Mouse (Mus musculus): Measurements from ENCODE around the gene Clca3a1.
"Not testable (repeated sequence)": the region's sequence is repeated elsewhere in the genome, so short reads cannot be mapped to it uniquely, and the experiment has no call there.

Clca3a1 gene

GRCm38 (mm10) chr3:144760592-144761309 lies at the start of gene Clca3a1:
TSS of gene Clca3a1 (minus strand) at chr3:144760977.
- CTCF ChIA-PET = interaction anchor here (0.6 kb wide), 1 partner anchor 1442 kb away, joined by 8 read pairs; no protein-coding TSS in a partner anchor

GRCm38 (mm10) chr3:144808153-144808925 lies 47.6 kb upstream of the Clca3a1 start:
- CTCF ChIA-PET = not testable (repeated sequence)

DNA sequence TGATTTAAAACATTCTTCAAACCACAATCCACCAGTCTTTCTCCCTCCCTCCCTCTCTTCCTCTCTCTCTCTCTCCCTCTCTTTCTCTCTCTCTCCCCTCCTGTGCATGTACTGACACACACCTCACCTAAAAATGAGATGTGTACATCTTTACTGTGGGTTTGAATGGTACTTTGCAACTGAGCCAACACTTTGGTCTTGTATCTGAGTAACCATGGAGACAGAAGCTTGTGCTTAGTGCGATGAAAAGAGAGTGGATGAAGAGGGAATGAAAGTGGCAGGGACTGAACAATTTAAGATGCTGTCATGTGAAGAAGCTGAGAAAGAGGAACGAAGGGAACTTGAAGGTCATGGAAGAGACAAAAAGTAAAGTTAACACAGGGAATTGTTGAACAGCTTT lies 45.8 kb upstream of the Clca3a1 start:
- CTCF ChIA-PET = not testable (repeated sequence)

GRCm38 (mm10) chr3:144801861-144802260 lies 41.1 kb upstream of the Clca3a1 start:
- CTCF ChIA-PET = no interaction called here

DNA sequence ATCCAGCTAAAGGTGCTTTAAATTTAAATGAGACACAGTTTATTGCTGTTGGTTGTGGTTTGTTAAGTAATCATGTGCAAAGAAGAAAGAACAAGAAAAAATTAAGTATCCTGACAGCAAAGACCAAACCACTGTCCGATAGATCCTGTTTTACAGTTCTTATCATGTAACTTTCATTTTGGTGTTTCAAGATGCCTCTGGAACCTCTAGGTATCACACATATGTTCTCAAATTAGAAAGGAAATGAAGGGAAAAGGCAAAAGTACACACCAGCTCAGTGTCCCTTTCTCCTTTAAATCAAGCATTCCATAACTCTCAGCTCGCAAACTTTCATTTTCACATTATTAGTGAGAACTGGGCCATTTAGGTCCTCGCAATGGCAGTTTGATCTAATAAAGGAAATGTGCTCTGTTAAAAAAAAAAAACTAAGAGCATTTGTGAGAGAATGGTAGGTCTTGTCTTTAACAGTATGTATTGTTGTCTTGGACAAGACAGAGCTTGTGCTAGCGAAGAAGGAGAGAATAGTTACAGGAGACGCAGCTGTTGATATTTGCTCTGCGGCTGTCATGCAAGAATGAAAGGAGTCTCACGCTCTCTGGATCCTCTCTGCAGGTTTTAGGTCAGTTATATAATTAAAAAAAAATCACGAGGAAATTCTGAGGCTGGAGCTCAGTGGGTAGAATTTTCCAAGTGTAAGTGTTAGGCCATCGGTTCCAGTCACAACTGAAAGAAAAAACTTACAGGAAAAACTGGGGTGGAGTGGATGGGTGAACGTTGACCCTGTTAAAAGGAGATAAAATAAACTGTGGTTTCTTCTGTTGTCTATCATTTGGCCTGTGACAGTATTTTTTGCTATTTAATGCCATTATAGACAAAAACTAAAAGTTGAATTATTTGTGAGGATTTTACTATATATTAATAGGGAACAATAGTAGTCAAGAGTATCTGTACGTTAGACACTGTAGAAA lies 24.7 kb upstream of the Clca3a1 start:
- CTCF ChIA-PET = no interaction called here

- CTCF ChIA-PET = no interaction called here
Measured at GRCm38 (mm10) chr3:144765161-144765560, 4.4 kb upstream of the Clca3a1 start.

DNA sequence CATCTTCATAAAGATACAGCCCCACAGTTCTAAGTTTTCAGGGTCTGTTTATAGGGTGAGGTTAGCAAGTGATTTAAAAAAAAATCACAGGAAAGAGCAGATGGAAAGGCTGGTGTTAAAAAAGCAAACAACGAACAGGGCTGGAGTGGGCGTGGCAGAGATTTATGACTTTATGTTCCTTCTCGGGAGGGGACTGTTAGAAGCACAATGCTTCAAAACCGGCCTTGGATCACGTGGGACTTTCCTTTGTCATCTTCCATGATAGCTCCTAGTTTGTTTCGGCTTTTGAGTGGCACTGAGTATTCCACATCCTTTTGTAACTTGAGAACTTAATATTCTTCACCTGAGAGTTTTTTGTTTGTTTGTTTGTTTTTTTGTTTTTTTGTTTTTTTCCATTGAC lies 677 bp upstream of the Clca3a1 start:
- CTCF ChIA-PET = interaction anchor here (0.6 kb wide), 1 partner anchor 568 kb away, joined by 7 read pairs; no protein-coding TSS in a partner anchor

GRCm38 (mm10) chr3:144759719-144760118 lies 1.1 kb downstream of the Clca3a1 start:
- CTCF ChIA-PET = interaction anchor here (0.6 kb wide), 1 partner anchor 1443 kb away, joined by 8 read pairs; no protein-coding TSS in a partner anchor

DNA sequence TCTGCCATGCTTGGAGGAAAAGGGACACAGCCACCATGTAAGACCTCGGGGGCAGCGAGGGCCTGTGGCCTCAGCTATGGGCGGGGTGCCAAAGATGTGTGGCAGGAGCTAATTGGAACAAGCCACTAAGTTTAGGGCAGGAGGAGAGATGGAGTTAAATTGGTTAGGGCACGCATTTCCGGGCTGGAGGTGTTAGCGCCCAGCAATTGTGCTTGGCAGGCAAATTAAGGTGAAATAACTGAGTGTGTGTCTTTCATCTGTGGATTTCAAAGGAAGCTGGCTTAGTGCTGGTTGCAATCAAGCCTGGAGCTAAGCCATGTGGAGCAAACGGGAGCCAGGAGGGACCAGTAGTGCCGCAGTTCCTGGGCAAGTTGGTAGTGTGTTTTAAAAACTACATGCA lies 4.7 kb downstream of the Clca3a1 start:
- CTCF ChIA-PET = not testable (repeated sequence)

- CTCF ChIA-PET = no interaction called here
Measured at GRCm38 (mm10) chr3:144753120-144753519, 7.7 kb downstream of the Clca3a1 start.

- CTCF ChIA-PET = not testable (repeated sequence)
Measured at GRCm38 (mm10) chr3:144749062-144749963, 11.5 kb downstream of the Clca3a1 start.

GRCm38 (mm10) chr3:144747706-144748105 lies 13.1 kb downstream of the Clca3a1 start:
- CTCF ChIA-PET = not testable (repeated sequence)

- CTCF ChIA-PET = not testable (repeated sequence)
Measured at GRCm38 (mm10) chr3:144738396-144738795, 22.4 kb downstream of the Clca3a1 start.

DNA sequence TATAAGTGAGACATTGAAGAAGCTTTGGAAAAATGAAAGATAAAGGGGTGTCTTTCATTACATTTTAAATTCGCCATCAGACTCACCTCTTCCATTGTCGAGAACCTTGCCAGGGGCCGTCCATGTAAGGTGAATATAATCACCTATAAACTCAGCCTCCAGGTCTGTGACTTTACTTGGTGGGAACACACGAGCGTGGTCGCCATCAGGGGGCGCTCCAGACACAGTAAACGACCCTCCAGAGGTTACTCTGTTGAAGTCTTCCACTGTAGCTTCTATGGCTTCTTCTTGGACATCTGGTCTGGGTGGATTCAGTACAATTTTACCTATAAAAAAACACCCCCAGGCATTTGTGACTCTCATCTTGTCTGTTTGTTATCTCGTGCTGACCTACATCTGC lies 23.9 kb downstream of the Clca3a1 start:
- CTCF ChIA-PET = no interaction called here

- CTCF ChIA-PET = no interaction called here
Measured at GRCm38 (mm10) chr3:144723455-144723854, 37.3 kb downstream of the Clca3a1 start.

DNA sequence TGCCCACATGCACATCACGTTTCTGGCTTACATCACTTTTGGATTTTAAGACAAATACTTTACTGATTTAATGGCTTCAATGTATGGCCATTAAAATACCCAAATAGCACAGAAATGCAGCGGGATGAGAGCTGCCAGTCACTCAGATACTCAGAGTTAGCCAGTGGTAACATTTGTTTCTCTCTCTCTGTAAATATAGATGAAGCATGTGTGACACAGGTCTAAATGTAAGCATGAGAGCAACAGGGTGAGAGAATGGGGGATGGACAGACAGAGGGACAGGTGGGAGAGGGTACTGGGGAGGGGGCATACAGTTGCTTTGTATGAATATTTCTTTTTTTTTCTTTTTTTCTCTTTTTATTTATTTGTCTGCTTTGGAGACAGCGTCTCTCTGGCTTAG lies 38.2 kb downstream of the Clca3a1 start:
- CTCF ChIA-PET = interaction anchor here (0.6 kb wide), 1 partner anchor 30 kb away, joined by 3 read pairs; no protein-coding TSS in a partner anchor

DNA sequence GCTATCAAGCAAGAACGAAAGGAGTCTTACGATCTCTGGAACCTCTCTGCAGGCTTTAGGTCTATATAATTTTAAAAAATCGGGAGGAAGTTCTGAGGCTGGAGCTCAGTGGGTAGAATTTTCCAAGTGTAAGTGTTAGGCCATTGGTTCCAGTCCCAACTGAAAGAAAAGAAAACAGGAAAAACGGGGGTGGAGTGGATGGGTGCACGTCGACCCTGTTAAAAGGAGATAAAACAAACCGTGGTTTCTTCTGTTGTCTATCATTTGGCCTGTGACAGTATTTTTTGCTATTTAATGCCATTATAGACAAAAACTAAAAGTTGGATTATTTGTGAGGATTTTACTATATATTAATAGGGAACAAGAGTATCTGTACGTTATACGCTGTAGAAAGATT lies 38.9 kb downstream of the Clca3a1 start:
- CTCF ChIA-PET = no interaction called here

GRCm38 (mm10) chr3:144721077-144721859 lies 39.5 kb downstream of the Clca3a1 start:
- CTCF ChIA-PET = no interaction called here

DNA sequence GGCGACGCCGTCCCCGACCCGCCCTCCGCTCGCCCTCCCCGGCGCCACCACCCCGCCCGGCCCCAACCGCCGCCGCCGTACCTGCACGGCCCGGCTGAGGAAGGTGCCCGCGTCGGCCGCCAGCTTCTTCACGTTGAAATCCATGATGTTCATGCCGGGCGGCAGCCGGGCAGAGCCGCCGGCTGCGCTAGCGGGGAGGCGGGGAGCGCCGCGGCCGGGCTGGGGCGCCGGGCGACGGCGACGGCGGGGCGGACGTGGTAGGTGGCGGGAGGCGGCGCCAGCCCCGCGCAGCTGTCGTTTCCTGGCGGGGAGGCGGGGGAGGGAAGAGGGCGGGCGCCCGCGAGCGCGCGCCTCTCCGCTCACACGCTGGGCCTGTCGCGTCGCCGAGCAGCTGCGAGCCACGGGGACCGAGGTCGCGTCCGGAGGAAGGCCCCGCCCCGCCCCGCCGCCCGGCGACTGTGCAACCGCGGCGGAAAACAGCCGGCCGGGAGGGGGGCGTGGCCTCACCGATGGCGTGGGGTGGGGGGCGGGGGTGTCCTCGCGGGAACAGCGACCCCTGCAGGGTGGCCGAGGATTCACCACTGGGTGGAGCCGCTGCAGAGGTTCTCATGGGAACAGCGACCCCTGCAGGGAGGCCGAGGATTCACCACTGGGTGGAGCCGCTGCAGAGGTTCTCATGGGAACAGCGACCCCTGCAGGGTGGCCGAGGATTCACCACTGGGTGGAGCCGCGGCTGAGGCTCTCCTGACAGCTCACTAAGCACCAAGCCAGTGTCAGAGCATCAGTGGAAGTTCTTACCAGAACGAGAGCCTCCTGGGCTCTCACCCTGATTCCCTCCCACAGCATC lies 40.7 kb downstream of the Clca3a1 start, which contains the start of gene Sh3glb1:
Gene Sh3glb1, minus strand, starts transcription at position 435 of the 847 bp plus-strand sequence.
- CTCF ChIA-PET = interaction anchor here (0.8 kb wide), 1 partner anchor 16 kb away, joined by 4 read pairs; no protein-coding TSS in a partner anchor

All from spleen, embryonic (tissue).